Mouse (Mus musculus) liver, postnatal 0 days (tissue): Measurements from ENCODE around the gene Mrpl39. TPM values are rescaled to one million over a fixed set of nuclear protein-coding genes. Genes with fewer than 3 reads are reported as not detected.

Experiments
- ATAC-seq: fragments of 200-750 bp; cut with Nextera tagmentation; 2 replicates; pipeline ENCODE4 v1.8.0; 2017; ENCODE audit warnings: mild to moderate bottlenecking, moderate library complexity
- DNase-seq: peaks from one replicate; pipeline ENCODE4 v3.0.0-alpha.2; 2016
- H3K27ac ChIP-seq: fragments of 300-500 bp; sonication (generic); 2 replicates; pipeline ENCODE4 v1.5.1; 2014; ENCODE audit warnings: antibody characterized with exemption, moderate library complexity, mild to moderate bottlenecking, low read depth
- H3K27me3 ChIP-seq: fragments of 300-500 bp; sonication (generic); 2 replicates; pipeline ENCODE4 v1.6.1; 2014; ENCODE audit warnings: low read length, control low read depth, mixed read lengths; ENCODE audit not compliant: insufficient read depth
- H3K36me3 ChIP-seq: fragments of 300-500 bp; sonication (generic); replicated peaks from 2 replicates; pipeline ENCODE4 v1.6.1; 2014; ENCODE audit warnings: mild to moderate bottlenecking, control low read depth, low read length, moderate library complexity, mixed read lengths; ENCODE audit not compliant: insufficient read depth
- H3K4me1 ChIP-seq: fragments of 300-500 bp; sonication (generic); 2 replicates; pipeline ENCODE4 v1.6.1; 2014; ENCODE audit warnings: antibody characterized with exemption, mild to moderate bottlenecking, control low read depth; ENCODE audit not compliant: insufficient read depth
- H3K4me2 ChIP-seq: fragments of 300-500 bp; sonication (generic); 2 replicates; pipeline ENCODE4 v1.6.1; 2014; ENCODE audit warnings: low read depth, mild to moderate bottlenecking, low read length, moderate library complexity, mixed read lengths
- H3K4me3 ChIP-seq: fragments of 300-500 bp; sonication (generic); 2 replicates; pipeline ENCODE4 v1.5.1; 2014; ENCODE audit warnings: low read depth, low read length
- H3K9ac ChIP-seq: fragments of 300-500 bp; sonication (generic); replicated peaks from 2 replicates; pipeline ENCODE4 v1.6.1; 2014; ENCODE audit warnings: mild to moderate bottlenecking, moderate library complexity
- H3K9me3 ChIP-seq: fragments of 300-500 bp; sonication (generic); 2 replicates; pipeline ENCODE4 v1.6.1; 2016; ENCODE audit warnings: mild to moderate bottlenecking, control low read depth, low read length, mixed read lengths
- CTCF ChIP-seq: sonication (generic); IDR thresholded peaks from 2 replicates; pipeline ENCODE4 v1.5.1; 2016; ENCODE audit warnings: antibody characterized with exemption, low read depth
- EP300 ChIP-seq: IDR thresholded peaks from 2 replicates; pipeline ENCODE4 v1.6.1; 2016; ENCODE audit warnings: antibody characterized with exemption, low read depth, mild to moderate bottlenecking
- whole genome bisulfite sequencing: fragments of 180-500 bp; shearing (Covaris S2); extraction: QIAGEN DNeasy Blood & Tissue Kit; methylation state at CpG from one replicate; pipeline ENCODE4 v1.1.7; 2014; ENCODE audit not compliant: insufficient replicate concordance; 5-methylcytosine and 5-hydroxymethylcytosine counted together
- polyA plus RNA-seq: library from polyadenylated mRNA; unstranded; fragments of >200 nt; fragmentation: Nextera tagmentation; extraction: Ambion mirVana; gene quantifications from 2 replicates; pipeline ENCODE4 v1.2.1, GENCODE M21; 2015

Mrpl39 gene
- polyA plus RNA-seq, 1 experiment from 2014 or later: 17.6 TPM

- ATAC-seq (no peak), DNase-seq (no peak)
- 86% methylated on average over 10 of the region's 10 CpGs for WGBS
- no peaks in the 10 kb centered on the region for H3K9me3 ChIP-seq
- no peak overlapping the region for H3K4me2 ChIP-seq
- TF ChIP-seq CTCF (no peak), EP300 (no peak)
- no peak overlapping the region for H3K9ac ChIP-seq
- peaks cover 25% of the 10 kb centered on the region for H3K36me3 ChIP-seq
- H3K4me3 ChIP-seq: no peak overlapping the region
- no peak overlapping the region for H3K27ac ChIP-seq
- no peaks in the 10 kb centered on the region for H3K27me3 ChIP-seq
- H3K4me1 ChIP-seq: no peaks in the 10 kb centered on the region
These were observed 17.8 kb downstream of the Mrpl39 start for GRCm38 (mm10) chr16:84717618-84718248.

- no peak for DNase-seq
- Histone ChIP-seq H3K36me3 (peaks cover 20% of the 10 kb centered on the region), H3K4me3 (no peak overlapping the region), H3K9ac (no peak overlapping the region), H3K4me2 (no peak overlapping the region), H3K27me3 (no peaks in the 10 kb centered on the region), H3K9me3 (no peaks in the 10 kb centered on the region), H3K4me1 (no peaks in the 10 kb centered on the region), H3K27ac (no peak overlapping the region)
- 84% methylated on average over 13 of the region's 13 CpGs for WGBS
- ATAC-seq: no peak
- no peak for TF ChIP-seq EP300
- TF ChIP-seq CTCF: no peak
These were observed 18.6 kb downstream of the Mrpl39 start for GRCm38 (mm10) chr16:84716724-84717617.

- WGBS: 76% methylated on average over 7 of the region's 7 CpGs
- DNase-seq (no peak), ATAC-seq (no peak)
- H3K9ac ChIP-seq: no peak overlapping the region
- no peaks in the 10 kb centered on the region for H3K9me3 ChIP-seq
- H3K27me3 ChIP-seq: no peaks in the 10 kb centered on the region
- H3K4me3 ChIP-seq: no peak overlapping the region
- H3K4me1 ChIP-seq: no peaks in the 10 kb centered on the region
- no peak overlapping the region for H3K4me2 ChIP-seq
- H3K27ac ChIP-seq: no peak overlapping the region
- H3K36me3 ChIP-seq: peaks cover 12% of the 10 kb centered on the region
- no peak for TF ChIP-seq EP300
- no peak for TF ChIP-seq CTCF
These were observed 19.3 kb downstream of the Mrpl39 start for GRCm38 (mm10) chr16:84716197-84716596.

GRCm38 (mm10) chr16:84714978-84715377 lies 20.6 kb downstream of the Mrpl39 start:
- 80% methylated on average over 6 of the region's 6 CpGs for WGBS
- Histone ChIP-seq H3K9ac (no peak overlapping the region), H3K4me1 (no peaks in the 10 kb centered on the region), H3K36me3 (peaks cover under 1% of the 10 kb centered on the region; the same call in 1 of the 2 replicates), H3K27ac (no peak overlapping the region), H3K9me3 (no peaks in the 10 kb centered on the region), H3K4me2 (no peak overlapping the region), H3K4me3 (no peak overlapping the region), H3K27me3 (no peaks in the 10 kb centered on the region)
- ATAC-seq (no peak), DNase-seq (no peak)
- TF ChIP-seq CTCF (no peak), EP300 (no peak)

- Histone ChIP-seq H3K4me3 (no peak overlapping the region), H3K27ac (no peak overlapping the region), H3K27me3 (no peaks in the 10 kb centered on the region), H3K4me1 (no peaks in the 10 kb centered on the region), H3K4me2 (no peak overlapping the region), H3K36me3 (no peaks in the 10 kb centered on the region), H3K9ac (no peak overlapping the region), H3K9me3 (no peaks in the 10 kb centered on the region)
- TF ChIP-seq EP300 (no peak), CTCF (no peak)
- DNase-seq: no peak
- WGBS: 42% methylated on average over 4 of the region's 4 CpGs
- no peak for ATAC-seq
These were observed 21.6 kb downstream of the Mrpl39 start for GRCm38 (mm10) chr16:84713926-84714325.

- no peak for DNase-seq
- H3K9ac ChIP-seq: no peak overlapping the region
These were observed 22.4 kb downstream of the Mrpl39 start for GRCm38 (mm10) chr16:84713156-84713555.

More at GRCm38 (mm10) chr16:84713156-84713555, 22.4 kb downstream of the Mrpl39 start:
- WGBS: 49% methylated on average over 4 of the region's 4 CpGs
- no peak for ATAC-seq
- H3K9me3 ChIP-seq: no peaks in the 10 kb centered on the region
- H3K36me3 ChIP-seq: no peaks in the 10 kb centered on the region
- no peak overlapping the region for H3K4me3 ChIP-seq
- H3K27me3 ChIP-seq: no peaks in the 10 kb centered on the region
- H3K27ac ChIP-seq: no peak overlapping the region
- H3K4me2 ChIP-seq: no peak overlapping the region
- TF ChIP-seq CTCF (no peak), EP300 (no peak)
- no peaks in the 10 kb centered on the region for H3K4me1 ChIP-seq
